Mouse (Mus musculus) stomach, postnatal 0 days (tissue): ENCODE measurements around the gene Trak2. TPM values are rescaled to one million over a fixed set of nuclear protein-coding genes. Genes with fewer than 3 reads are reported as not detected.
A peak's percentile ranks its signal among the peaks of the same experiment; 100 is the strongest.
"Not testable (repeated sequence)": the region's sequence is repeated elsewhere in the genome, so short reads cannot be mapped to it uniquely, and the experiment has no call there.

Experiments used
- ATAC-seq: fragments of 200-750 bp; cut with Nextera tagmentation; 2 replicates; pipeline ENCODE4 v1.8.0; 2017; ENCODE audit not compliant: low FRiP score, low TSS enrichment
- DNase-seq: peaks from one replicate; pipeline ENCODE4 v3.0.0-alpha.2; 2016; ENCODE audit warnings: low spot score
- H3K27ac ChIP-seq: fragments of 300-500 bp; sonication (generic); replicated peaks from 2 replicates; pipeline ENCODE4 v1.5.1; 2014; ENCODE audit warnings: mild to moderate bottlenecking, control low read depth
- H3K27me3 ChIP-seq: fragments of 300-500 bp; sonication (generic); 2 replicates; pipeline ENCODE4 v1.6.1; 2014; ENCODE audit warnings: low read length; ENCODE audit not compliant: control insufficient read depth, insufficient read depth
- H3K36me3 ChIP-seq: fragments of 300-500 bp; sonication (generic); 2 replicates; pipeline ENCODE4 v1.6.1; 2014; ENCODE audit warnings: low read length, mixed read lengths; ENCODE audit not compliant: control insufficient read depth, insufficient read depth
- H3K4me1 ChIP-seq: fragments of 300-500 bp; sonication (generic); replicated peaks from 2 replicates; pipeline ENCODE4 v1.6.1; 2014; ENCODE audit warnings: antibody characterized with exemption; ENCODE audit not compliant: control insufficient read depth, insufficient read depth
- H3K4me2 ChIP-seq: fragments of 300-500 bp; sonication (generic); replicated peaks from 2 replicates; pipeline ENCODE4 v1.6.1; 2014; ENCODE audit warnings: low read depth, mild to moderate bottlenecking, control low read depth, moderate library complexity
- H3K4me3 ChIP-seq: fragments of 300-500 bp; sonication (generic); 2 replicates; pipeline ENCODE4 v1.5.1; 2014; ENCODE audit warnings: low read depth, low read length, control low read depth
- H3K9ac ChIP-seq: fragments of 300-500 bp; sonication (generic); 2 replicates; pipeline ENCODE4 v1.6.1; 2014; ENCODE audit warnings: mild to moderate bottlenecking, low read length, control low read depth, mixed read lengths
- H3K9me3 ChIP-seq: fragments of 300-500 bp; sonication (generic); 2 replicates; pipeline ENCODE4 v1.6.1; 2016; ENCODE audit warnings: low read length; ENCODE audit not compliant: control insufficient read depth
- CTCF ChIP-seq: IDR thresholded peaks from 2 replicates; pipeline ENCODE4 v1.5.1; 2016; ENCODE audit warnings: antibody characterized with exemption, low read depth, mild to moderate bottlenecking, moderate library complexity
- EP300 ChIP-seq: optimal IDR thresholded peaks from 2 replicates; pipeline ENCODE3; 2016; ENCODE audit warnings: antibody characterized with exemption
- WGBS: fragments of 180-500 bp; shearing (Covaris S2); extraction: QIAGEN DNeasy Blood & Tissue Kit; methylation state at CpG from one replicate; pipeline ENCODE4 v1.1.7; 2014; 5-methylcytosine and 5-hydroxymethylcytosine counted together
- polyA plus RNA-seq: library from polyadenylated mRNA; unstranded; fragments of >200 nt; fragmentation: Nextera tagmentation; extraction: Ambion mirVana; gene quantifications from 2 replicates; pipeline ENCODE4 v1.2.1, GENCODE M21; 2015

The Trak2 gene
- polyA plus RNA-seq, 1 experiment from 2014 or later: 8.7 TPM

DNA sequence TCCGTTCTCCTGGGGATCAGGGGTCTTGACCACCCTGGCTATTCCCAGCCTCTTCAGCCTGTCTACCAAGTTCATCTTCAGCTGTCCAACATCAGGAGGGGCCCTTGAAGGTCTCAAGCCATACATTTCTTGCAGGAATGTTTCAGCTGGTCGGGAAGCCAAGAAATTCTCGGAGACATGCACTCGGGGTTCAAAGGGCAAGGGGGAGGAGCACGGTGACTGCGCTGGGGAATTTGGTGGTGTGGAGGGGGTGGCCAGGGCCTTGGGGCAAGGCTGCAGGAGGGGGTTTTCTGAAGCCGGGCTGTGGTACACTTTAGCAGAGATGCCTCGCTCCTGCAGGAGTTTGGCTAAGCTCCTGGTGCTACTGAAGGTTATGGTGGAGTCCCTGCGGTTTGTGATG, 69.5 kb downstream of the Trak2 start:
- TF ChIP-seq CTCF (no peak), EP300 (no peak)
- no peak overlapping the region for H3K9ac ChIP-seq
- no peaks in the 10 kb centered on the region for H3K27me3 ChIP-seq
- whole genome bisulfite sequencing: 68% methylated on average over 9 of the region's 9 CpGs
- H3K36me3 ChIP-seq: peaks cover 17% of the 10 kb centered on the region
- H3K4me1 ChIP-seq: no peaks in the 10 kb centered on the region
- H3K4me2 ChIP-seq: no peak overlapping the region
- no peak overlapping the region for H3K27ac ChIP-seq
- DNase-seq: no peak
- no peaks in the 10 kb centered on the region for H3K9me3 ChIP-seq
- ATAC-seq: peak; percentile 38; the same call in 1 of the 2 replicates
- no peak overlapping the region for H3K4me3 ChIP-seq

DNA sequence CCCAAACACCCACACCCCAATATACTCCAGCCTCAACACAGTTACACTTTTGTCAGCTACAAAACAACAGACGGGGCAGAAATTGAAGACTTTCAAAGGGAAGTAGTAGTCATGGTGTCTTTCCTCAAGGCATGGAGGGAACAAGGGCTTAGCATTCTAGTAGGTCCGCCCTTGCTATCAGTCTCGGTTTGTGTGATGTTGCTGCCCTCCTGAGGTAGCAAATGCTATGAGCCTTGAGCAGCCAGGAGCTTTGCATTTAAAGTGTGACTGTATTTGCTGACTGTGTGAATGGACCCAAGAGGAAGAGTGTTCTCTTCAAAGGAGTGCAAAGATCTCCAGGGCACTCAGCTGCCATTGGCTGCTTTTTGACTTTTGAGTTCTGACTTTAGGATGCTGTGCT, 75.7 kb downstream of the Trak2 start:
- H3K4me1 ChIP-seq, H3K4me3 ChIP-seq, H3K27me3 ChIP-seq, H3K4me2 ChIP-seq, H3K9me3 ChIP-seq, H3K36me3 ChIP-seq, H3K9ac ChIP-seq, H3K27ac ChIP-seq: not testable (repeated sequence)
- ATAC-seq (peak; percentile 87), DNase-seq (peak; percentile 60)
- peak; percentile 74 for TF ChIP-seq CTCF
- WGBS: 18% methylated on average over 3 of the region's 3 CpGs

DNA sequence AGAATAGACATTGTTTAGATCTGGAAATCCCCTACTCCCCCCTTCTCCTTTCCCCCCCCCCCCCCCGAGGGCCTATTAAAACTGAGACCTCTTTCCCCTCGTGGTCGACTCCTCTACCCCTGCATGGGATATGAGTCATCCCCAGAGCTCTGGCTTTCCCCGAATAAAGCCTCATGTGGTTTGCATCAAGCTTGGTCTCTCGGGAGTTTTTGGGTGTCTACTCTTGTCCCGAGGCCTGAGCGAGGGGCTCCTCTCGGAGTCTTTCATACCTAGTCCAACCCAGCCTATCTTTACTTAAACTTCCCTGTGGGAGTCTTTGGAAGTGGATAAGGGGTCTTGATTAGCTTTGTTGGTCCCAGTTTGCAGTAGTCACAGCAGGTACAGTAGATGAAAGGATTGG, 80.8 kb downstream of the Trak2 start:
- H3K9ac ChIP-seq, H3K4me3 ChIP-seq, H3K9me3 ChIP-seq, ATAC-seq, H3K4me1 ChIP-seq, DNase-seq, H3K27ac ChIP-seq, H3K36me3 ChIP-seq, H3K4me2 ChIP-seq, H3K27me3 ChIP-seq: not testable (repeated sequence)
- 81% methylated on average over 8 of the region's 8 CpGs for WGBS

DNA sequence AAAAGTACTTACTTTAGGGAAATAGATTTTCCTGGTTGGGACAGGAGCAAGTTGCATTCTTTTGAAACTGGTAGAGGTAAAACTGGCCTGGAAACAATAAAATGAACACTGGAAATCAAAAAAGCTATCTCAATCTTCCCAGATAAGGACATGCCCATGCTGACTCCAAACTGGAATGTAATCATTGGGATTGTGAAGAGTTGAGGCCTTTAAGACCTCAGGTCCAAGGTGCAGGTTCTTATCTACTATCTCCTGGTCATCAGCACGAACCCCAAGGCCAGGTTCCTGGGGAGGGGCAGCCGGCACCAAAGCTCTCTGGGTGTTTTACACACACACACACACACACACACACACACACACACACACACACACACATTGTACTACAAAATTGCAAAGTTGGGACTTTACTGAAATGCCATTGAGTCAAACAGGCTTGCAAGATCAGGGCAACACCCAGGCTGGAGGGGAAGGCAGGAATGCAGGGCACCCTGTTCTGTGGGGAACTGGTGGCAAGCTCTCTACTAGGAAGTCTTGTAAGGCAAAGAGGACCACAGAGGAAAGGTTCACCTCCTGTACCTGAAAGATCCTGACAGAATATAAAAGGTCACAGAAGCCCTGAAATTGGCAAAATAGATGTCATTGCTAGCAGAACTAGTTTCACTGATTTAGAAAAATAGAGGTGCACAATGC, 81.6 kb downstream of the Trak2 start:
- not testable (repeated sequence) for H3K4me1 ChIP-seq, H3K4me3 ChIP-seq, H3K36me3 ChIP-seq, H3K9ac ChIP-seq, H3K9me3 ChIP-seq, ATAC-seq, H3K4me2 ChIP-seq, DNase-seq, H3K27me3 ChIP-seq
- 0 out of 2 replicates have a peak overlapping the region, but pooled peaks have one; percentile 13 for H3K27ac ChIP-seq
- 38% methylated on average over 2 of the region's 2 CpGs for WGBS

DNA sequence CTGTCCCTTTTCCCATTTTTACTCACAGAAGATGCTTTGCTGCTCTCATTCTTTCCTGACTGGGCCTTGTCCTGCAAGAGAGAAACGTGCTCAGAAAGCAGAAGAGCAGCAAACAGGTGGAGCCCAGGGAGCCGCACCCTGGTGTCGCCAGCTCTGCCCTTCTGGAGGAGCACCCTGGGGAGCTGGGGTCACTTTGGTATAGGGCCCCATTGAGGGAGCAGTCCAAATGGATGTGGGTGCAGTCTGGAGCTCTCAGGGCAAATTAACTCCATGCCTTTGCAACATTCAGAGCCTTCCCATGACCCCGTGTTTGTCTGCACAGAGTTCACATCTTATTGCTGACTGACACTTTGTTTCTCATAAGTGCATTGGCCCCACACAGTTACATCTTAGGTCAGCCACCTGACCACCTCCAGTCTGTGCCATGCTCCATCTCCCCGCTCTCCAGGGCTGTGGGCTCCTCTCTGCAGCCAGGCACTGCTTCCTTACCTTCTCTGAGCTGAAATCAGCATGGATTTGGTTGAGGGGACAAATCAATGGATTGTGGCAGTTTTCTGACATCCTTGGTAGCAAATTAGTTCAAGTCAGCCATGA, 82.4 kb downstream of the Trak2 start:
- not testable (repeated sequence) for H3K4me1 ChIP-seq, H3K27me3 ChIP-seq, H3K9me3 ChIP-seq, H3K36me3 ChIP-seq, H3K4me3 ChIP-seq, DNase-seq, H3K9ac ChIP-seq, H3K4me2 ChIP-seq, H3K27ac ChIP-seq
- WGBS: 65% methylated on average over 4 of the region's 5 CpGs
- 0 out of 2 replicates have a peak, but pooled peaks have one; percentile 42 for ATAC-seq

DNA sequence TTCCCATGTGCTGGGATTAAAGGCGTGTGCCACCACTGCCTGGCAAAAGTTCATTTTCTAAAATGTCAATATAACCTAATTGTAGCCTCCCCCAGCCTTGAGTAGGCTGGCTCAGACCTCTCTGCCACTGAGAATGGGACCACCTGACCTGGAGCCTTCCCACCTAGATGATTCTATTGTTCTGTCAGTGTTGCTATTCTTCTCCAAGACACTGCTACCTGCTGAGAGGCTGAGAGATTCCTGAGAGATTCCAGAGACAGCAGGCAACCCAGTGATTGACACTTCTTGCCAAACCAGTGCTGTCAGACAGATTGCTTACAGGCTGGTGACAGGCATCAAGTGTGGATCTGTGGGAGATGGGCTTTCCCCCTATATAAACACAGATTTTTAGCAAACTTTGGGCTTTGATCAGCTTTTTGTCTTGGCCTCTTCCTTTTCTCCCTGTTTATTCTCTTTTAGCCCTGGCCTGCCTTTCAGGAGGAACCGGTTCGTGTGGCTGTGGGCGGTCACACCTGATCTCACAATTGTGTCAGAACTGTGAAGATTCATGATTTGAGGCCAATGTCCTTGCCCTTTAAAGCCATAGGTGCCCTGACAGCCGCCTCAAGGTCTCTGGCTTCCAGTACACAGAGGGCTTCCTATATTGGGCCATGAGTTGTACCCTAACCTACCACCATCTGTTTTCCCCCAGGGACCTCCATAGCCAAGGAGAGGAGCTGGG, 83.2 kb downstream of the Trak2 start:
- H3K27me3 ChIP-seq: no peaks in the 10 kb centered on the region
- no peaks in the 10 kb centered on the region for H3K9me3 ChIP-seq
- TF ChIP-seq EP300 (peak; percentile 35), CTCF (no peak)
- no peaks in the 10 kb centered on the region for H3K36me3 ChIP-seq
- DNase-seq: peak; percentile 41
- H3K4me3 ChIP-seq: no peak overlapping the region
- 47% methylated on average over 5 of the region's 5 CpGs for WGBS
- no peak overlapping the region for H3K4me2 ChIP-seq
- H3K4me1 ChIP-seq: no peaks in the 10 kb centered on the region
- peak overlapping the region; percentile 18; the same call in 1 of the 2 replicates for H3K27ac ChIP-seq
- H3K9ac ChIP-seq: no peak overlapping the region
- ATAC-seq: no peak
